Mouse (Mus musculus) ovary, postnatal 14 days (tissue): ENCODE measurements at regions not wholly inside any gene's neighbourhood (a gene's known extent, or its start where the extent isn't known, plus 50 kb on each side); places are given as distances from the start of the nearest gene placed in this dataset.

Experiments
- DNase-seq: peaks from one replicate; pipeline ENCODE4 v3.0.0; 2022; ENCODE audit warnings: low spot score

- DNase-seq = no peak
Observed at GRCm38 (mm10) chr15:88035486-88035885, 491.4 kb downstream of the Fam19a5 start.

- no peak for DNase-seq
Observed at GRCm38 (mm10) chr15:88036146-88037000, 492.3 kb downstream of the Fam19a5 start.

- DNase-seq = no peak
Observed at GRCm38 (mm10) chr15:88037606-88038005, 493.5 kb downstream of the Fam19a5 start.

- DNase-seq = no peak
Observed at GRCm38 (mm10) chr15:88042821-88043220, 498.7 kb downstream of the Fam19a5 start.

GRCm38 (mm10) chr15:88058071-88058470 lies 514.0 kb downstream of the Fam19a5 start:
- DNase-seq = no peak

GRCm38 (mm10) chr15:88060935-88061334 lies 516.8 kb downstream of the Fam19a5 start:
- DNase-seq = no peak

GRCm38 (mm10) chr15:88063041-88063440 lies 518.9 kb downstream of the Fam19a5 start:
- DNase-seq = no peak

- no peak for DNase-seq
Observed at GRCm38 (mm10) chr15:88068476-88068875, 524.4 kb downstream of the Fam19a5 start.

GRCm38 (mm10) chr15:88072676-88073075 lies 527.4 kb upstream of the Zdhhc25 start:
- no peak for DNase-seq

GRCm38 (mm10) chr15:88083911-88084310 lies 516.2 kb upstream of the Zdhhc25 start:
- DNase-seq = no peak

GRCm38 (mm10) chr15:88085631-88086030 lies 514.5 kb upstream of the Zdhhc25 start:
- DNase-seq = no peak

- no peak for DNase-seq
Observed at GRCm38 (mm10) chr15:88089486-88089885, 510.6 kb upstream of the Zdhhc25 start.

GRCm38 (mm10) chr15:88091390-88091789 lies 508.7 kb upstream of the Zdhhc25 start:
- DNase-seq = no peak

GRCm38 (mm10) chr15:88120376-88120775 lies 479.7 kb upstream of the Zdhhc25 start:
- no peak for DNase-seq

- peak; percentile 2 for DNase-seq
Observed at GRCm38 (mm10) chr15:88123907-88124523, 476.1 kb upstream of the Zdhhc25 start.

GRCm38 (mm10) chr15:88146118-88146517 lies 454.0 kb upstream of the Zdhhc25 start:
- peak; percentile 20 for DNase-seq

GRCm38 (mm10) chr15:88151199-88151598 lies 448.9 kb upstream of the Zdhhc25 start:
- DNase-seq = no peak

GRCm38 (mm10) chr15:88159618-88160170 lies 440.4 kb upstream of the Zdhhc25 start:
- no peak for DNase-seq

- DNase-seq = no peak
Observed at GRCm38 (mm10) chr15:88160291-88160690, 439.8 kb upstream of the Zdhhc25 start.

- no peak for DNase-seq
Observed at GRCm38 (mm10) chr15:88163438-88163837, 436.7 kb upstream of the Zdhhc25 start.

- DNase-seq = peak; percentile 18
Observed at GRCm38 (mm10) chr15:88174326-88174725, 425.8 kb upstream of the Zdhhc25 start.

GRCm38 (mm10) chr15:88175991-88176390 lies 424.1 kb upstream of the Zdhhc25 start:
- DNase-seq = no peak

GRCm38 (mm10) chr15:88196539-88196938 lies 403.6 kb upstream of the Zdhhc25 start:
- DNase-seq = no peak
